Mouse (Mus musculus): ENCODE results near the gene Pdlim4. TPM values are rescaled to one million over a fixed set of nuclear protein-coding genes. Genes with fewer than 3 reads are reported as not detected.

Gene Pdlim4
- polyA plus RNA-seq (2012; rRNA removed), result 32.0 and 37.8 TPM in 2 replicates

DNA sequence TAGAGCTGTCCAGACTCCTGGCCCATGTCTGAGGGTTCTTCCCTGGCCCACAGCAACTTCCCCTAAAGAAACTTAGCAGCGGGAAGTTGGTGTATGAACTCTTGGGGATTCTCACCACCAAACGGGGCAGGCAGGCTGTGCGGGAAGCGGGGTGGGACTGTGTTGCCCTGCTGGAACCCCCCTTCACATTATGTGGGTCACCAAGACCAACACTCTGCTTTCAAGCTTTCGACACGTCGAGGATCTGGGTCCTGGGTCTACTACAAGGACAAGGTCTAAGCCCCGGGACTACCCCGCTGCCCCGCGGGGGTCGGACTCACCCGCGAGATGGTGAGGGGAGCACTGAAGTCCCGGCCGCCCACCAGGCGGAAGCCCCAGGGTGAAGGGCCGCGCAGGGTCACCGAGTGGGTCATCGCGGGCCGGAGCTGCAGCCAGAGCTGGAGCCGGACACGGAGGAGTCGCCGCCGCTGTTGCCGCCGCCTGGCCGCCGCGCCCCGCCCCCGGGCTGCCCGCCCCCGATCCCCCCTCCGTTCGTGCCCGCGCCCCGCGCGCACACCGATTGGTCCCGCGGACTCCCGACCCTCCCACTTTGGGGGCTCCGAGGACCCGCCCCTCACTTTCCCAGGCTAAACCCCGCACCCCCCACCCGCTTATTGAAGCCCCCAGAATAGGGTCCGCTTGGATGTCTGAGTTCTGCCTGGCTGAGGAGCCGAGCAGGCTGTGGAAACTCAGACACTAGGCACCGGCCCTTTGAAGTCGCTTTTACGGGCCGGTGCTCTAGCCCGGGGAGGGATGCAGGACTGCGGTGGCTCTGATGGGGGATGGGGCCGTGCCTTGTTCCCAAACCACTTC is at the start of gene Pdlim4:
Gene Pdlim4 (minus strand): TSS at position 495 of the 852 bp plus-strand sequence.

DNA sequence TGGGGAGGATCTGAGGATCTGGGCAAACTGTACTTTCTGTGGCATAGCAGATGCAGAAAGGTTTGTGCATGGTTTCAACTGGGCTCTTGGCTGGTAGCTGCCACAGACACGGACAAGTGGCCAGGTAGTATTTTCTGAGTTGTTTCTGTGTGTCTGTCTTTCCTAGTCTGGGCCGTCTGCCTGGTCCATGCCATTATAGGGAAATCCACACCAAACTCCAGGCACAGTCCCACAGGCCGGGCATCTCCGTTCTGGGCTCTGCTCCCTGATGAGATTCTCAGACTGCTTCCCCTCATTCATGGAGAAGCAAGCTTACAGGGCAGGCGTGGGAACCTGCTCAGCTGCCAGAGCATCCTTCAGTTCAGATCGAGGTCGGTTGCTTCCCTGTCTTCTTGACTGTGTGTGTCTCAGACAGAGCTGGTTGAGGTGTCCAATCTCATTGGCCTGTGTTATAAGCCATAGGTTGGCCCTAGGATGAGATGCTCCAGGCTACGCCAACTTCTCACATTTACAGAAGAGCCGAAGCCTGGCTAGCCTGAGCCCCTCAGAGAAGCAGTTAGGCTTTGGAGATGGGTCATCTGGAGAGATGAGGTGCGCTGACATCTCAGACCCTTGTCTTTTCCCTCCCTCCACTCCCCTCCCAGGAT is 31.4 kb upstream of the Pdlim4 start, which contains the start of gene P4ha2:
Gene P4ha2 (plus strand): TSS at position 51 of the 647 bp plus-strand sequence.

DNA sequence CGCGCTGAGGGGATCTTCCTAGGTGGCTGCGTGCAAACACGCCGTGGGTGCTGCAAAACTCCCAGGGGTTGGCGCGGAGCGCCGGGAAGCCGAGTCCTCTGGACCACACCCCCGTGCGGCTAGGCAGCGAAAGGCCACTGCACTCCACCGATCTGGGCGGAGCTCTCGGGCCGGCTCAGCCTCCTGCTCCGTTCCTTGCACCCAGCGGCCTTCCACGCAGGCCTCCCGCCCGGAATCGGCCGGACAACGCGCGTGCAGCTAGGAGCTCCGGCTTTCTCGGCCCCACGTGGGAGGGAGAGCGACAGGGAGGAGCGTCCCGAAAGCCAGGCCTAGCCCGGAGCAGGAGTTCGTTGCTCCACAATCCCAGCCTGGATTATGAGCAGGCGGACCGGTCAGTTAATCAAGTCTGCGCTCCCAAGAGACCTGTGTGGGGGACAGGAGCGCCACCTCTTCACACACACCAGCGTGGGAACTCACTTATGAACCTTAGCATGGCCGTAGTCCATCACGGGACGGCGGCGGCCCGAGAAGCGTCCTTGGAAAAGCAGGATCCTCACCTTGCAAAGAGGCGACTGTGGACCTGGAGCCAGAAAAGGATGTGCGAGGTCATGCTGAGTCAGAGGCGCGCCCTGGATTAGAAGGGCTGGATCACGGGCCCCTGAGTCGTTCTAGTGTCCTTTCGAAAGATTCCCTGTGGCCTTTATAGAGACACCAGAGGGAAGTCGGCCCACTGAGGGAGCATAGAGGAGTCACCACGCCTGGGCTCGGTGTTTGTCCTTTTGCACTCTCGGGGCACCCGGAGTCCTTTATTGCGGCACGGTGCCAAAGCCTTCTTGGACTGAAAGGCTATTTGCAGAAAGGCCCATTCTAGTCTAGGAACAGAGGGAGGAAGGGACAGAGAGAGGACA is 40.5 kb downstream of the Pdlim4 start, which contains the start of gene Slc22a4:
Gene Slc22a4 (minus strand): TSS at position 47 of the 908 bp plus-strand sequence.

Other genes starting within 250 kb of the Pdlim4 start
- gene Gm12216, start 209.8 kb downstream of the Pdlim4 start, polyA plus RNA-seq (2012; rRNA removed), result 0.11 and 0.64 TPM in 2 replicates
- 12.3 TPM in 2 replicates for gene Slc22a5, start 177.4 kb downstream of the Pdlim4 start, polyA plus RNA-seq (2012; rRNA removed)
- 3.4 and 5.4 TPM in 2 replicates for gene Slc22a21, start 88.7 kb downstream of the Pdlim4 start, polyA plus RNA-seq (2012; rRNA removed)
- gene Slc22a4, start 40.9 kb downstream of the Pdlim4 start, polyA plus RNA-seq (2012; rRNA removed), result 1.4 and 2.2 TPM in 2 replicates
- 14.7 and 31.3 TPM in 2 replicates for gene P4ha2, start 31.1 kb upstream of the Pdlim4 start, polyA plus RNA-seq (2012; rRNA removed)
- not detected in 2 replicates for gene Csf2, start 180.7 kb upstream of the Pdlim4 start, polyA plus RNA-seq (2012; rRNA removed)
- gene Il3, start 198.3 kb upstream of the Pdlim4 start, polyA plus RNA-seq (2012; rRNA removed), result not detected in 2 replicates
- gene Acsl6, start 234.8 kb upstream of the Pdlim4 start, polyA plus RNA-seq (2012; rRNA removed), result 42.2 and 46.1 TPM in 2 replicates